Mouse (Mus musculus): ENCODE results near the gene Kcnip1. TPM values are rescaled to one million over a fixed set of nuclear protein-coding genes. Genes with fewer than 3 reads are reported as not detected.

Kcnip1 gene
- polyA plus RNA-seq, 1 experiment from 2014 or later: 0.27 TPM

DNA sequence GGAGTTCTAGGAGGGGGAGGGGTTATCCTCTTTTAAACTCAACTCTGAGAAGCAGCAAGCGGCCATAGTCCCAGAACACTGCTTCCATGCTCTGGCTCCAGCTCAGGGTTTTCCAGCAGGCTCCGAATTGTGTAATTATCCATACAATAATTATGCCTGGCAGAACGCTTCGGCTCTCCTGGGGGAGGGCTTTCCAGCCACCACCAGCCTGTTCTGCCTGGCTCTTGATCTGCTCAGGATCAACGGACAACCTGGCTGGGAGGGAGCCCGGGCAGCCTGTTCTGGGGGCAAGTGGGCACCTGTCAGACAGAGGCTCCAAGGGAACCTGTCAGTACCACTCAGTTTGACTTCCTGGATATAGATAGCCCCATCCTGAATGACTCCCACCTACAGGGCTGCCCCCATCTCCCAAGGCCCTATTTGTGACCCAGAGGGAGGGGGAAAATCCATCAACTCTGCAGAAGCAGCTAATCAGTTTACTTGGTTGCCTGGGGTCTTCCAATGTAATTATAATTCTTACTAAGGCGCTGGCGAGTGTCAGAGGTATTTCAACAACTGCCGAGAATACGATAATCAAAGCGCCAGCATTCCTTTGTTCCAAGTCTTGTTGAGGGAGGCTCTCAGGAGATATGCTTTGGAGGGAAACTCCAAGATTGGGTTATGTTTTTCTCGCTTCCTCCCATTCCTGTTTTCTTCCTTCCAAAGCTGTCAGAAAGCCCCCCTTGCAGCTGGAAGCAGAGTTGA, 165.7 kb downstream of the Kcnip1 start:
- H3K9ac ChIP-seq (replicated peaks; ENCODE audit: low read depth): no peak overlapping the region
- no peak for DNase-seq (ENCODE audit: low spot score)
- H3K27ac ChIP-seq (ENCODE audit: low read length): no peak overlapping the region
- no peaks in the 10 kb centered on the region for H3K9me3 ChIP-seq (ENCODE audit: low read length)
- no peaks in the 10 kb centered on the region for H3K4me1 ChIP-seq (ENCODE audit: insufficient read depth, low read depth, low read length)
- H3K36me3 ChIP-seq (ENCODE audit: insufficient read depth, low read length): no peaks in the 10 kb centered on the region
- ATAC-seq: no peak
- H3K4me3 ChIP-seq (ENCODE audit: low read depth, low read length): no peak overlapping the region
- 60% methylated on average over 12 of the region's 12 CpGs for WGBS
- TF ChIP-seq CTCF (IDR thresholded peaks at IDR 0.05): no peak
- no peak for TF ChIP-seq EP300 (IDR thresholded peaks at IDR 0.05)
- H3K4me2 ChIP-seq (replicated peaks; ENCODE audit: low read depth, low read length): no peak overlapping the region
- no peaks in the 10 kb centered on the region for H3K27me3 ChIP-seq (replicated peaks; ENCODE audit: insufficient read depth, low read length)

DNA sequence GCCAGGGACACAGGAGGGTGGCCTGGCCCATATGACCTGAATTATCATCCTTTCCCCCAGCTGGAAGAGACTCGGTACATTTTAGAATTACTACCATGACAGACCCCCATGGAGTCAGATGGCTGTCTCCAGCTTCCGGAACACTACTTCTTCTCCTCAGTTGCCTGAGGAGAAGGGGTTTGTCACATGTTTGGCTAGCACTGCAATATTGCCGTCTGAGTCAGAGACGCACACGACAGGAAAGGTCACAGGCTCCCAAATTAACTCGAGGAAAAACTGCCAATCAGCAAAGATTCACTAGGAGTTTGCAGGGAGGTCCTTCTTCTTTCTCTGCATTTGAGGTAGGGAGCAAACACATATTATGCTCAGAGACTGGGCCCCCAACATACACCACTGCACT, 168.2 kb downstream of the Kcnip1 start:
- no peak for DNase-seq (ENCODE audit: low spot score)
- Histone ChIP-seq H3K4me1 (ENCODE audit: insufficient read depth, low read depth, low read length) (no peaks in the 10 kb centered on the region), H3K27me3 (replicated peaks; ENCODE audit: insufficient read depth, low read length) (no peaks in the 10 kb centered on the region), H3K27ac (ENCODE audit: low read length) (no peak overlapping the region), H3K4me2 (replicated peaks; ENCODE audit: low read depth, low read length) (no peak overlapping the region), H3K36me3 (ENCODE audit: insufficient read depth, low read length) (no peaks in the 10 kb centered on the region), H3K4me3 (ENCODE audit: low read depth, low read length) (no peak overlapping the region), H3K9ac (replicated peaks; ENCODE audit: low read depth) (no peak overlapping the region), H3K9me3 (ENCODE audit: low read length) (no peaks in the 10 kb centered on the region)
- no peak for TF ChIP-seq EP300 (IDR thresholded peaks at IDR 0.05)
- TF ChIP-seq CTCF (IDR thresholded peaks at IDR 0.05): no peak
- no peak for ATAC-seq
- 43% methylated on average over 6 of the region's 6 CpGs for WGBS

- Histone ChIP-seq H3K27ac (ENCODE audit: low read length) (no peak overlapping the region), H3K27me3 (replicated peaks; ENCODE audit: insufficient read depth, low read length) (no peaks in the 10 kb centered on the region), H3K9ac (replicated peaks; ENCODE audit: low read depth) (no peak overlapping the region), H3K4me3 (ENCODE audit: low read depth, low read length) (no peak overlapping the region), H3K4me2 (replicated peaks; ENCODE audit: low read depth, low read length) (no peak overlapping the region), H3K9me3 (ENCODE audit: low read length) (no peaks in the 10 kb centered on the region), H3K36me3 (ENCODE audit: insufficient read depth, low read length) (no peaks in the 10 kb centered on the region), H3K4me1 (ENCODE audit: insufficient read depth, low read depth, low read length) (no peaks in the 10 kb centered on the region)
- 85% methylated on average over 5 of the region's 5 CpGs for WGBS
- DNase-seq (ENCODE audit: low spot score) (no peak), ATAC-seq (no peak)
- no peak for TF ChIP-seq EP300 (IDR thresholded peaks at IDR 0.05)
- TF ChIP-seq CTCF (IDR thresholded peaks at IDR 0.05): no peak
Measured at GRCm38 (mm10) chr11:33821331-33821730, 171.6 kb downstream of the Kcnip1 start.

DNA sequence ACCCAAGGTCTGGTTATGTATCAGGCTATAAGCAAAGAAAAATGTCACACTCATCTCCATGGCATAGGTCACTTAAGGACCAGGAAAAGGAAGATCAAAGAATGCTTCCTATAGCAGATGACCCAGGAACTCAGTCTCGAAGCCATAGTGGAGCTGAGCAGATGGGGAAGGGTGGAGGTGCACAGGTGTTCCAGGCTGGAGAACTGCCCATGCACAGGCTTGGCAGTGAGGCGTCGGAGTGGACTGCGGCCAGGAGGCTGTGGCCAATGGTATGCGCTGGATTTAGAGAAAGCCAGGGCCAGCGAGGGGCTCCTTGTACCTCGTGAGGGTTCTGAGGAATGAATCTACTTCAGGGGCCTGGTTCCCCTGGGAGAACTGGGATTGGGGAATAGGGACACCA, 172.1 kb downstream of the Kcnip1 start:
- Histone ChIP-seq H3K27ac (ENCODE audit: low read length) (no peak overlapping the region), H3K9ac (replicated peaks; ENCODE audit: low read depth) (no peak overlapping the region), H3K4me1 (ENCODE audit: insufficient read depth, low read depth, low read length) (no peaks in the 10 kb centered on the region), H3K4me2 (replicated peaks; ENCODE audit: low read depth, low read length) (no peak overlapping the region), H3K4me3 (ENCODE audit: low read depth, low read length) (no peak overlapping the region), H3K27me3 (replicated peaks; ENCODE audit: insufficient read depth, low read length) (no peaks in the 10 kb centered on the region), H3K36me3 (ENCODE audit: insufficient read depth, low read length) (no peaks in the 10 kb centered on the region), H3K9me3 (ENCODE audit: low read length) (no peaks in the 10 kb centered on the region)
- TF ChIP-seq CTCF (IDR thresholded peaks at IDR 0.05) (no peak), EP300 (IDR thresholded peaks at IDR 0.05) (no peak)
- 75% methylated on average over 7 of the region's 7 CpGs for WGBS
- DNase-seq (ENCODE audit: low spot score) (no peak), ATAC-seq (no peak)

- no peak for DNase-seq (ENCODE audit: low spot score)
- WGBS: 25% methylated on average over 5 of the region's 5 CpGs
- ATAC-seq: no peak
- Histone ChIP-seq H3K27ac (ENCODE audit: low read length) (no peak overlapping the region), H3K36me3 (ENCODE audit: insufficient read depth, low read length) (no peaks in the 10 kb centered on the region), H3K27me3 (replicated peaks; ENCODE audit: insufficient read depth, low read length) (no peaks in the 10 kb centered on the region), H3K4me2 (replicated peaks; ENCODE audit: low read depth, low read length) (no peak overlapping the region), H3K4me3 (ENCODE audit: low read depth, low read length) (no peak overlapping the region), H3K9ac (replicated peaks; ENCODE audit: low read depth) (no peak overlapping the region), H3K4me1 (ENCODE audit: insufficient read depth, low read depth, low read length) (no peaks in the 10 kb centered on the region), H3K9me3 (ENCODE audit: low read length) (no peaks in the 10 kb centered on the region)
- no peak for TF ChIP-seq EP300 (IDR thresholded peaks at IDR 0.05)
- TF ChIP-seq CTCF (IDR thresholded peaks at IDR 0.05): no peak
Measured at GRCm38 (mm10) chr11:33818861-33819503, 174.0 kb downstream of the Kcnip1 start.

- Histone ChIP-seq H3K4me1 (ENCODE audit: insufficient read depth, low read depth, low read length) (no peaks in the 10 kb centered on the region), H3K27me3 (replicated peaks; ENCODE audit: insufficient read depth, low read length) (no peaks in the 10 kb centered on the region), H3K9me3 (ENCODE audit: low read length) (no peaks in the 10 kb centered on the region), H3K4me2 (replicated peaks; ENCODE audit: low read depth, low read length) (no peak overlapping the region), H3K4me3 (ENCODE audit: low read depth, low read length) (no peak overlapping the region), H3K9ac (replicated peaks; ENCODE audit: low read depth) (no peak overlapping the region), H3K27ac (ENCODE audit: low read length) (no peak overlapping the region), H3K36me3 (ENCODE audit: insufficient read depth, low read length) (no peaks in the 10 kb centered on the region)
- TF ChIP-seq CTCF (IDR thresholded peaks at IDR 0.05) (no peak), EP300 (IDR thresholded peaks at IDR 0.05) (no peak)
- ATAC-seq: no peak
- no peak for DNase-seq (ENCODE audit: low spot score)
- 22% methylated on average over 3 of the region's 3 CpGs for WGBS
Measured at GRCm38 (mm10) chr11:33816020-33816419, 176.9 kb downstream of the Kcnip1 start.

All from lung, postnatal 0 days (tissue).